Mouse (Mus musculus): ENCODE results near the gene Tac2.
"Not testable (repeated sequence)": the region's sequence is repeated elsewhere in the genome, so short reads cannot be mapped to it uniquely, and the experiment has no call there.

The Tac2 gene

DNA sequence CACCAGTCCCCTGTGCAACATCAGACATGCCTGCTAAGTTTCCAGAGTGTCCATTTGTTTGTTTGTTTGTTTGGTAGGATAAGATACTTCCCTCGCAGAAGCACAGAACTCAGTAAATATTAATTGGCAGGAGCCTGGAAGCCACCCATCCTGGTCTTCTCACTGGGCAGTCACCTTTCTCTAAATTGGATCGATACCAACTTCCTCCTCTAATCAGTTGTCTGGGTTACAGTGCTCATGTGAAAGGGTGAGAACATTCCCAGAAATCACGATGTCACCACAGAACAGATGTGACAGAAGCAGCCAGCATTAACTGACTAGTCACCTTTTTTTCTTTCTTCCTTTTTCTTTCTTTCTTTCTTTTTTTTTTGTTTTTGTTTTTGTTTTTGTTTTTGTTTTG lies 31.0 kb downstream of the Tac2 start:
- DNase-seq (ENCODE audit: low read depth in 2 of 2, low spot score in 2 of 2) = no peak

DNA sequence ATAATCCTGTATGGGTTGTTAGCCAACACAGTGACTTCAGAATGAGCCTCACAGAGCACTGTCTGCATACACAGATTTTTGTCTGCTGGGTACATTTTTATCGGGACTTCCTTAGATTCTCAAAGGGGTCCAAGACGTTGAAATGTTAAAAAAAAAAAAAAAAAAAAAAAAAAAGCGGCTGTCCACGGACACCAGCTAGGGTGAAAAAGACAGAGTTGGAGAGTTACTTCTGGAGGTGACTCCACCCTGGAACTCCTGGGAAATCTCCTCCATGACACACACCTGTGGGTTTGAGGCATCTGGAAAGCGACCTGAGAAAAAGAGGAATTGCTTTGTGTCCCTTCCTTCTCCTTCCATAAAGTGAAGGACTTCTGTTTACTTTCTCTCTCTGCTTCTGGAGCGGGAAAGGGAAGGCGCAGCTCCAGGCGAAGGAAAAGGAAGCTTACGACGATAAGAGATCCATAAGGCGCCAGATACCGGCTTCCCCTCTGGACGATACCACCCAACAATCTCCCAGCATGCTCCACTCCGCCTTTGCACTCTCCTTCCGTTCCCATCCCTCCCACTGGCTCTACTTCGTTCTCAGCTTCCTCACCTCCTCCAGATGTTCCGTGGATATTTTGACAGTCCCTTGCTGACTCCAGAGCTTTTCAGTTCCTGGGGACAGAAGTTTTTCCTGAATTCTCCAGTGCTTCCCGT lies 31.6 kb downstream of the Tac2 start:
- no peak for DNase-seq (ENCODE audit: low read depth in 2 of 2, low spot score in 2 of 2)

DNA sequence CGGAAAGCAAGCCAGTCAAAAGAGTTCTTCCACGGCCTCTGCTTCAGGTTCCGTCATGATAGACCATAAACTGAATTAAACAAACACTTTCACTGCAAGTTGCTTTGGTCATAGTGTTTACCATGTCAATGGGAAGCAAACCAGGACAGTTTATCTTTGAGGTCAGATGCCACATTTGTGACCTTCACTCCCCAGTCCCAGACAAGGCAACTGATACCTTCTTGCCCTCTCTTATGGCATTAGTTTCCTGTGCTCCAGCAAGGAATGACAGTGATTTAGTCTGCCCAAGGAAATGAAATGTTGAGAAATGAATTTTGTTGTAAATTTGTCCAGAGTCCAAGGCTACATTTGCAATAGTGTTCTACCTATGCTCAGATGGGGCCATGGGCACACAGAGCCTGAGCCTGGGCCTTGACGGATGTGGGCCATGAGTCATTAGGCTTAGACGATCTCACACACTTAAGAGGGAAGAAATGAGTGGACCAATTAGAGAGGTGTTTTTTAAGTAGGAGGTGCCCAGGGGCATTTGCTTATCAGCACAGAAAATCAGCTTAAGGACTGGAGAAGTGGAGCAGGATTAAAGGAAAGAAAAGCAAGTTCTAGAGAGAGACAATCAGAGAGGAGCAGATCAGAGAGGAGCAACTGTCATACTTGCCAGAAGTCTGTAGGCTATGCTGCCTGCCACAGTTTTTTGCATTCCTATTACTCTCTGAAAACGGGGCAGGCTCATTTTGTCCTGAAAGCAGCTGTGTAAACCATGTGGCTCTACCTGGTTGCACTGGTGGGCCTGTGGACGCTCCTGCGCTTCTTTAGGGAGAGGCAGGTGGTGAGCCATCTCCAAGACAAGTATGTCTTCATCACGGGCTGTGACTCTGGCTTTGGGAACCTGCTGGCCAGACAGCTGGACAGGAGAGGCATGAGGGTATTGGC lies 35.2 kb downstream of the Tac2 start, which contains the start of the genes Rdh1 and Rdh16f1:
Rdh1 (plus strand) TSS at position 541 of the 930 bp plus-strand sequence.
Rdh16f1 (plus strand) TSS at position 607 of the 930 bp plus-strand sequence.
- DNase-seq (ENCODE audit: low read depth in 2 of 2, low spot score in 2 of 2) = no peak

DNA sequence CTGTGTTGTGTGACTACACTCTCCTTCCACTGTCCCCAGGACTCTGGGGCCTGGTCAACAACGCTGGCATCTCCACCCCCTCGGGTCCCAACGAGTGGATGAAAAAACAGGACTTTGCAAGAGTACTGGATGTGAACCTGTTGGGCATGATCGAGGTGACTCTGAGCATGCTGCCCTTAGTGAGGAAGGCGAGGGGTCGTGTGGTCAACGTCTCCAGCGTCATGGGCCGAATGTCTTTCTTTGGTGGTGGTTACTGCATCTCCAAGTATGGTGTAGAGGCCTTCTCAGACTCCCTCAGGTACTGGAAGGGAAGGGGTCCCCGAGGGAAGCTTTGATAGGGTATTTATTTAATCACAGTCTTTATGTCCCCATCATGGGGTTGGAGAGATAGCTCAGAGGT lies 38.6 kb downstream of the Tac2 start:
- not testable (repeated sequence) for DNase-seq (ENCODE audit: low read depth in 2 of 2, low spot score in 2 of 2)

DNA sequence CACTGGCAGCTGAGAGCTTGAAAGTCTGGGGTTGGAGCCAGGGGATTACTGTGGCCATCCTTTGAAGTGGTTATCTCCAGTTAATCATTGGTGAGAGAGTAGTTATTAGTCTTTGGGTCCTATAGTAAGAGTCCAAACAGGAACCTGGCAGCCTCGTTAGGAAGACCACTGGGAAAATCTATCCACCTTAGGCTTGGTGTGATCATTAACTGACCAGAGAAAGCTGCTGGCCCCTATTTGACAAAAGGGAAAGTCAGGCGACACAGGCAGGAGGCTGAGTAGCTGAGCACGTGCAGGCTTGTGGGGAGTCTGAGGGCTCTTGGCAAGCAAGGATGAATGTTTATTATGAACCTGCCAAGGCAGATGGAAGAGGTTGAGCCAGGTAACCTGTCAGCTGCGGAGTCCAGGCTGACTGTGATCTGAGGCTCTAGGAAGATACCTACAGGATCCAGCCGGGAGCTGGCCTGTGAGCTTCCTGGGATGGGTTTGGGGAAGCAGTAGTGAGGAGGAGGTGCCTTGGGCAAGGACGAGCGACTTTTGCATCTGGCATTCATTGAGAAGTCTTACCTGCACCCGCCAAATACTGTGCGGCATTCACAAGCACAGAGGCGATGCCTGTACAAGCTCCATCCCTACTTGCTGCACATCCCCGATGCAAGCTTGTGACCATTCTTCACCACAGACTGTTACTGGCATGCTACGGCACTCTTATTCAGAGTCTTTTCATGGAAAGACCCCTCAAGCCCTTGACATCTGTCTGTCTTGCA lies 39.8 kb downstream of the Tac2 start:
- DNase-seq (ENCODE audit: low read depth in 2 of 2, low spot score in 2 of 2) = no peak

DNA sequence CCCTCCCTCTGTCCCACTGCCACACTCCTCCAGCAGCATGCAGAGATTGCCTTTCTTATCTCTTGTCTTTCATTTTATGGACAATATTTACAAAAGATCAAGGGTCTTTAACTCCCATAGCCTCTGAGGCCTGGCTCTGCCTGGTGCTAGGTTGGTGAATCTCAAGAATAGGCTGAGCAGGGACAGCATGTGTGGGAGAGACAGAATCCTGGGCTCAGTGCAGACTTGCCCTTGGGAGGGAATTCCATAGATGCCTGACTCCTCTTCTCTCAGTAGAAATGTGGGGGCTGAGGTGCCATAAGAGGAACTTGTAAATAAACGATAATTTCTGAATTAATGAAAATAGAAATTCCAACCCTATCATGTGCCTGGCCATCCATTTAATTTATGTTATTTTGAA lies 42.3 kb downstream of the Tac2 start:
- no peak for DNase-seq (ENCODE audit: low read depth in 2 of 2, low spot score in 2 of 2)

DNA sequence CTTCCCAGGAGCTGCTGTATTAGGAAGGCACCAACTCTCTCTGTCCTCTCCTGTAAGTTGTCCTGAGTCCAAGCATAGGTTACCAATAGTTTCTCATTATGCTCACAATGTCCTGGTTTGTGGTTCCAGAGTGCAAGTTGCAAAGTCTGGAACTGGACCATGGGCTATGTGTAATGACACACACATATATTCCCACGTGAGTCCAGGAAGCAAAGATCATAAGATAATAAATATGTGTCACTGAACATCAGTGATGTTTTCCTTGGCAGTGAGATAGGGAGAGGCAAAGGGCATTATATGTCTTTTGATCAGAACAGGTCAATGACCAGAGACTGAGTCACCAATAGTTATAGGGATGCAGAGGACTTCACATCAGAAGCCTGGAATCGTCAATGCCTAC lies 51.7 kb downstream of the Tac2 start, which contains the start of gene Rdh9:
Rdh9 (plus strand) TSS at position 376 of the 400 bp plus-strand sequence.
- no peak for DNase-seq (ENCODE audit: low read depth in 2 of 2, low spot score in 2 of 2)

All from CD8-positive naive resting alpha-beta T cell, adult 2 months (primary cell).